Mouse (Mus musculus) hindlimb bud, embryonic 11.5 days (tissue): ENCODE measurements around the gene Ly6g5b.
A peak's percentile ranks its signal among the peaks of the same experiment; 100 is the strongest.

Source experiments
- DNase-seq: peaks from one replicate; pipeline ENCODE4 v3.0.0-alpha.2; 2012; ENCODE audit warnings: low read depth, low spot score; ENCODE audit errors: extremely low spot score

The Ly6g5b gene

DNA sequence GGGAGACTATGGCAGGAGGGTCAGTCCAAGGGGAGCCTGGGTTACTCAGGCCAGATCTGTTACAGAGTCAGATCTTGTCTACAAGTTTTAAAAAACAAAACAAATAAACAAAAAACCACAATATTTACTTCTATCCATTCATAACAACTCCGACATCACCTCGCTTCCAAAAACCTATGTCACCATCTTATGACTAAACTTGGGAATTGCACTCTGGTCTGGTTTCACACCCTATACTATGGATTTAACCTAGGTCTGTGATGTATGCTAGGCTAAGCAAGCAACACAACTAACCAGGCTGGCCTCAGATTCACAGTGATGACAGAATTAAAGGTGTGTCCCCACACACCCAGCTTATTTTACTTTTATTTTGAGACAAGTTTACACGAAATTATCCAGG lies 8.7 kb downstream of the Ly6g5b start:
- DNase-seq = no peak

DNA sequence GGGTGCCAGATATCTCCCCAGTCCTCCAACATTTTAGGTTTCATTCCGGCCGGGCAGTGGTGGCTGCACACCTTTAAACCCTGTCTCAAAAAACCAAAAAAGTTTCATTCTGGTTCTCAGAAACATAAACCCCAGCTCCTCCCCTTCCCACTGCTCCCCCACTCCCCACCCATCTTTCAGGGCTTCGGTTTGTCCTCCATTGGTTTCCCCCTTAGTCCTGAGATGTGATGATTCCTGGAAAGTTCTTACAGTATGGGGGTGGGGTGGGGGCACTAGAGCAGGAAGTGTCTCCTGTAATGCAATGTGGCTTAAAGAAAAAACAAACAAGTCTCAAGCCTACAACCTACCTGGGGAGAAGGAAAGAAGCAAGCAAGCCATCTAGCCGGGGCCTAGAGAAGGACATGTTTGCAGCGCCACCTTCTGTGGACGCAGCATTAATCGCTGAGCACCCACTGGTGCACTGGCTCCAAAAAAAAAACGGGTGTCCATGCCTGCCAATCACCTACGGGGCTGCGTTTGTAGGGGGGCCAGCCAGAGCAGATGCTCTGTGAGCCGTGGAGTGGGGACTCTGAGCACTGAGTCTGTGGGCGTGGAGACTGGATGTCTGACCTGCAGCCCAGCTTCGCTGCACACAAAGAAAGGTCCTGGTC lies 9.4 kb downstream of the Ly6g5b start:
- no peak for DNase-seq

DNA sequence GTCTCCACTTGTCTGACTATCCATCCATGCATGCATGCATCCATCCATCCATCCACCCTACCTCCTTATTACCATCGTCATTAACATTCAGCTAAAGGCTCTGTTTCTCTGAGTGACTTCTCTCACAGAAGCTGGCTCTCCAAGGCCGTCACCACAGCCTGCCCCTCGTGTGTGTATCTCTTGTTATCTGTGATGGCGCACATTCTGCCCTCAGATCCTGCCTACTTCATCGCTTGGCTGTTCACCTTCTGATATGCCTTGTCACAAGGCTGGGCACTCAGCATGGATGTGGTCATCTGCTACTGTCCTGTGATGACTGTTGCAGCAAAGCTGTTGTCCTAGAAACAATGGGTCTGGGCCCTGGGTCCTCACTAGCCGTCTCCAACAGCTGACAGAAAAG lies 10.5 kb downstream of the Ly6g5b start:
- DNase-seq = no peak

DNA sequence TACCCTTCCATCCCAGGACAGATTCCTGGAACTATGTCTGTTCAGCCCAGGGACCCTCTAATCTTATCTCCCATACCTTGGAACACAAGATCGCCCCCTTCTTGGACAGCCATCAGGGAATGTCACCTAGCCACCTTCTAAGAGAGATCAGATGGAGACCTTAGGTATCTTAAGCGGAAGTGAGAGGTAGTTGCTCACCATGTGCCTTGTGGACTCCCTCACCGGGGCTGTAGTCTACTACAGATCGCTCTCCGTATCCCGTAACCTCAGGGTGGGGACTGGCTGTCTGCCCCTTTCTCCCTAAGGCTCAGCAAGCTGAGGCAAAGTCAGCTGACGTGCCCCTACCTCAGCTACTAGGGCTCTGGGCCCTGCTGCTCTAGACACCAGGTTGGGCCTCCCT lies 11.1 kb downstream of the Ly6g5b start:
- no peak for DNase-seq

DNA sequence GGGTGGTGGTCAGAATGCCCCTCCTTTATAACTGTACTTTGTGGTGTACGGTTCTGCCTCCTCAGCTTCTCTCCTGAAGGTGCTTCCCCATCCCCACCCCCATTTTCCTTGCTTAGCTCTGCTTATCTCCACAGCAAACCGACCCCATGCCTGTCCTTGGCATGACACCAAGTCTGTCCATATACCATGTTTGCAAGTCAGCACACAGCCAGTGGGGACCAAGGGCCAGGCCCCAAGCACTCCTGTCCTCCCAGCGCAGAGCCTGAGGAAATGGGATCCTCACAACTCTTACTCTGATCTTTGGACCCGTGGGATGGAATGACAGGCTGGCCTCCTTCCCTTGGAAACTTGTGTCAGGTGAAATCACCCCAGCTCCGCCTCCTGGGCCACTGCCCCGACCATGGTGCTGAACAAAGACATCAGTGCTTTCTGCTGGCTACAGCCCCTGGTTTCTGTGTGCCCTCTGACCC lies 12.0 kb downstream of the Ly6g5b start:
- DNase-seq = no peak

DNA sequence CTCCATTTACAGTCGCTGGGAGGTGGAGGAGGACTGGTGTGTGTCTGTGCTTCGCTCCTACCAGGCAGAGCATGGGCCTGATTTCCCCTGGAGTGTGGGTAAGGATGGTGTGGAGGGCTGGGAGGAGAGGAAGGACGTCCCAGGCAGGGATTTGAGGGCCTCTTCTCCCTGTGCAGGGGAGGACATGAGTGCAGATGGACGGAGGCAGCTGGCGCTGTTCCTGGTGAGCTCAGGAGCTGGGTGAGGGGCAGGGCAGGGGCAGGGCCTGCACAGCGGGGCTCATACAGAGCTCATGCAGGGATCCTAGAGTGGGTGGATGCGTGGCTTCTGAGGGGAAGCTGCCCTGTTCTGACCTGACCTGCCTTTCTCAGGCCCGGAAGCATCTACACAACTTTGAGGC lies 12.9 kb downstream of the Ly6g5b start:
- DNase-seq = no peak

DNA sequence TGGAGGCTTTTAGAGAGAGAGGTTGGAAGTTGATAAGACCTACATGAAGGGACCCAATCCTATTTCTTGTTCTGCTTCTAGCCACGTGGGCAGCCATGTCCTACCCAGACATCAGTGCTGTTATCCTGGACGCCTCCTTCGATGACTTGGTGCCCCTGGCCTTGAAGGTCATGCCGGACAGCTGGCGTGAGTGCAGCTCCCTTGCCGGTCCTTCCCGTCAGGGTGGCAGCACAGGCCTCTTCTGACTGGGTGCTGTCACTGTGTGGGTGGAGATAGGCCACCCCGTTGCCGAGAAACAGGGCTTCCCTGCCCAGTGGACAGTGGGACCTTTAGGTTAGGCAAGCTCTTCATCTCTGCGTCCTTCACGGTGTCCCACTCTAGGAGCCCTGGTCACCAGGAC lies 14.1 kb downstream of the Ly6g5b start:
- DNase-seq = no peak

DNA sequence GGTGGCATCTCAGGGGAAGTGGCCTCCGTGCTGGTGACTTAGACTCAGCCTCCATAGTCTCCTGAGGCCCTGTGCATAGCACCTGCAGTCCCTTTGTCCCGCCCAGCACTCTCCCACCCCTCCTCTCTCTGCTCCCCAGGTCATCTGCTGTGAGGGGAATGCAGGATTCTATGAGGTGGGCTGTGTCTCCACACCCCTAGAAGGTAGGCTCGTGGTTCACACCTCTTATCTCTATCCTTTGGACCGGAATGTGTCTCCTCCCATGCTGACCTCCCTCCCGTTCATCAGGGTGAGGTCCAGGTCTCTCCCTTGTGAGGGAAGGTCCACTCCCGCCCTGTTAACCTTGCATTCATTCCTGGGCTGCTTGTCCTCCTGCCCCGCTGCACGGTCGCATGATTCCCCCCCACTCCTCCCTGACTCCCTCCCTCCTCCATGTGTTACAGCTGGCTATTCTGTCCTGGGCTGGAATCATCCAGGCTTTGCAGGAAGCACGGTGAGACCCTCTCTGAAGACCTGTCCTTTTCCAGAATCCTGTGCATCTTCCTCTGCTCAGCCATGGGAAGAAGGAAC lies 14.9 kb downstream of the Ly6g5b start:
- DNase-seq = no peak

DNA sequence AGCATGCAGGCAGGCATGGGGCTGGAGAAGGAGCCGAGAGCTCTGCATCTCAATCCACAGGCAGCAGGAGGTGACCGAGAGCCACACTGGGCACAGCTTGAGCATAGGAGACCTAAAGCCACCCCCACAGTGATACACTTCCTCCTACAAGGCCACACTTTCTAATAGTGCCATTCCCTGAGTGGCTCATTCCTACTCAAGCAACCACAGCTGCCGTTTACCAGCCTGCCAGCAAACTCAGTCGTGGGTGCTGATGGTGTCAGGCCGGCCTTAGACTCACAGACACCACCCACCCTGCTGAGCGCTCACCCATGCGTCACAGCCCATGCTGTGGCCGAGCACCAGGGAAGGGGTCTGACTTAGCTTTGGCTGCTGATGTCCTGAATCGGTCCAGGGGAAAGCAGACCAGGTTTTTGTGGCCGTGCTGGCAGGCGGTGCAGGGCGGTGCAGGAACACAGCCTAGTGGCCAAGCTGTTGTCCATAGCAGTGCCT lies 18.0 kb downstream of the Ly6g5b start:
- no peak for DNase-seq

DNA sequence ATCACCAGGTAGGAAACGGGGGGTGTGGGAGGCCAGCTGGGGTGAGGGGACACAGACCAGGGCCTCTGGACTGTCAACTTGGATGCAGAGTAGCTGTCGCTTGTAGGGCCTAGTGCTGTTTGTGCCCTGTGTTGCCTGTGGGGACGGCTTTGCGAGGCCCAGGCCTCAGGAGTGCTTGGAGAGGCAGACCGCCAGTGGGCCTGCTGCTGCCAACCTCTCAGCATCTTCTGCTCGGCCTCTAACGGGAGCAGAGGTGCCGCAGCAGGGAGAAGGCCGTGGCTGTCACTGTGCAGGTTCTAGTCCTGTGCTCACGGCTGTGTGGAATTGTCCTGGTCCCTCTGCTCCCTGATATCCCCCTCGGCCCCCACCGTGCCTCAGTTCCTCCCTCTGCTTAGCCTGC lies 18.6 kb downstream of the Ly6g5b start:
- DNase-seq = no peak

DNA sequence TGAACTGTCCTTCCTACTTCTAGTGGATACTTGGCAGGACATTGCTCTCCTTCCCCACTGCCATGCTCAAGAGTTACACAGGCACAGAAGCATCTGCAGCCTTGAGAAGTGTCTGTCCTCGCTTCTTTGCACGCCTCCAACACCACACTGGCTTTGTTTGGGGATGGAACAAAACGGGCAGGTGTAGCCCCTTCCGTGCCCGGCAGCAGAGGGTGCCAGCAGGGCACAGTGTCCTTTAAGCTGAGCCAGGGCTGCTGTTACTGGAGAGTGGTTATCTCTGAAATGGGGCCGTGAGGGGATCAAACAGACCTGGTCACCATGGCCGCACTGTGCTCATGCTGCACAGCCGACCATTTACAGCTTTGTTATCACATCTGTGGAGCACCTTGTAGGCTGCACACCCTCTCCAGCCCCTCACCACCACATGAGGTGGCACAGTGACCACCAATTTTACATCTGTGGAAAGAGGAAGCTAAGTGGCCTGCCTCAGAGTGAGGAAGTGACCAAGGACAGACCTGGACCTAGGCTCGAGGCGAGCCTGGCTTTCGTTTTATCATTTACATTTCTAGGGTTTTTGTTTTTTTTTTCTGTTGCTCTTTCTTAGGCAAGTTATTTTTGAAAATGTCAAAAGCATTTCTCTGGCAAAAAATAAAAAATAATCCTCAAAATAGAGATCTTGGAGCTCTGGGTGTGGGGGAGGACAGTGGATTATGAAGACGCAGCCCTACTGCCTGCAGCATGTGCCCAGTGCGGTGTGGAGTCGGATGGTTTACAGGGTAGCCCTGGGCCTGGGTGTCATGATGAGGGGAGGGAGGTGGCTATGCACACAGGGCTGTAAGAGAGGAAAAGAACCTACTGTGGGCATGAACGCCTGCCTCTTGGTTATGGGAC lies 20.5 kb downstream of the Ly6g5b start:
- no peak for DNase-seq

DNA sequence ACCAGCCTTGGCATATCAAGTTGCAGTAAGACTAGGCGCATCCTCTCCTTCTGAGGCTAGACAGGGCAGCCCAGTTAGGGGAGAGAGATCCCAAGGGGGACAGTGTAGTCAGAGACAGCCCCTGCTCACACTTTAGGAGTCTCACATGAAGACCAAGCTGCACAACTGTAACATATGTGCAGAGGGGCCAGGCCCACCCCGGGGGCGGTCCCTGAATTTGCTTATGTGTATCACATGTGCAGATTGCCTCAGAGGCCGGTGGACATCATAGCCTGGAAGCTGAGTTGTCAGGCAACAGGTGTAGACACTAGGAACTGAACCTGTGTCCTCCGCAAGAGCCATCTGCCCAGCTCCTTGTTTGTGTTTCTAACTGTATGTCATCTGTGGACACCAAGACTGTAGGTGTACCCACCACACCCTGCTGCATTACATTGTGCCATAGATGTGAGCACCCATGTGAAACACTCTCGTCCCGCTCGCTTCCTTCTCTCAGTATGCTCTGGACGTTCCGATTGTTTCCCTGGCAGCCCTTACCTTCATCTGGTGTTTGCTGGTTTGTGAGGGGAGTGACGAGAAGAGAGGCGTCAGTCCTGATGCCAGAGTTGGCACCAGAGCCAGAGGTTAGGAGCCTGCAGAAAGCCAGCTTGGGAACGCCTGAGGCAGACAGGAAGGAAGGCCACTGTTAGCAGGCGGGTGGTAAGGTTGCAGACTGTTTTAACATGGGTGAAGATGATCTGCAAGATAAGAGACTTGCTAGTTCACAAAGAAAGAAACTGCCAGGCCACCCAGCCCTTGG lies 22.6 kb downstream of the Ly6g5b start:
- DNase-seq = no peak

DNA sequence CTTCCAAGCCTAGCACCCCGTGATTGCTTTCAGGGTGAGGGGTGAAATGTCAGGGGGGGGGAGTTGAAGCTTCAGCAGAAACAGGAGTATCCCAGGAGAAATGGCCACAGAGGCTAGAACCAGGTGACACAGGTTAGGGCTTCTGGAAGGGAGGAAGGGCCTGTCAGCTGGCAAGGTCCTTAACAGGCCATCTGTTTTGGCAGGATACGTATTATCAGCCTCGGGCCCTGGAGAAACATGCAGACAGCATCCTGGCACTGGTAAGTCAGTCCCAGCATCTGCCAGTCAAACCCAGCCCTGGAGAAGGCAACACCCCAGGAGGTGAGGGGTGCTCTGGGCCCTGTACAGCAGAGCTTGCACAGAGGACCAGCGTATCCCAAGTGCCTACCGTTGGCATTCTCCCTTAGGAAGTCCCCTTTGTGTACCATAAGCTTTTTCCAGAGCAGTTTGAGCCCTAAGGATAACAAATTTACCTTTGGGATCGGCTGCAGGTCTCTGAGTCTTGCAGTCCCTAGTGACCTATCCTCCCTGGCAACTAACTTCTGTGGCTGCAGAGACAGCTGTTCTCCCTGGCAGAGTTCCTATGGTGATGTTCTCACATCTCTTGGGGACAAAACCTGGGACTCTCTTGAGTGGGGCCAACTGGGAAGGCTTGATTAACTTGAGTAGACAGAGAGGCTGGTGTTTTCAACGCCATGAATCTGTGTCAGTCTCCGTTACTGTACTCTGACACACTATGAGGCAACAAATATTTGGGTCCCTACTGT lies 24.9 kb downstream of the Ly6g5b start:
- DNase-seq = no peak

DNA sequence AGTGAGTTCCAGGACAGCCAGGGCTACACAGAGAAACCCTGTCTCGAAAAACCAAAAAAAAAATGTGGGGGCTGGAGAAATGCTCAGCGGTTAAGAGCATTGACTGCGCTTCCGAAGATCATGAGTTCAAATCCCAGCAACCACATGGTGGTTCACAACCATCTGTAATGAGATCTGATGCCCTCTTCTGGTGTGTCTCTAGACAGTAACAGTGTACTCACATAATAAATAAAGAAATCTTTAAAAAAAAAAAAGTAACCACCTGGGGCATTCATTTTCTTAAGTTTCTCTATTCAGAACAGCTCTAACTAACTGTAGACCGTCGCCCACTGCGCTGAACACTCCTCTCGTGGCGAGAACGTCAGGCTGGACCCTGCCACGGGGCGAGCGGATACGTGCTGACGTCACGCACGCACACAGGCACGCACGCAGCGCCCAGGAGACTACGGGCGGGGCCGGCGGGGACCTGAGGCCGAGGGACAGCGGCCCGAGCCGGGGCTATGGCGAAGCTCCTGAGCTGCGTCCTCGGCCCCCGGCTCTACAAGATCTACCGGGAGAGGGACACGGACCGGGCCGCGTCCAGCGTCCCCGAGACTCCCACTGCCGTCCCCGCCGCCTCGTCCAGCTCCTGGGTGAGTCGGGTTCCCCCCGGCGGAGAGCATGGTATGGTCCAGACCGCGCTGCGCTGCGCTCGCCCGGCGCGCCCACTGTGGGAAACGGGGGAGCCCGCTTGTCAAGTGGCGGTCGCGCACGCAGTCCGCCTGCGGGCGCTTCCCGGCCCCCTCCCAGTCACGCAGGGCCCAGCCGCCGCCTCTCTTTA lies 26.2 kb downstream of the Ly6g5b start, which contains the start of gene Abhd16a:
Gene Abhd16a, plus strand, starts transcription at position 439 of the 820 bp plus-strand sequence.
- peak; percentile 60 for DNase-seq

DNA sequence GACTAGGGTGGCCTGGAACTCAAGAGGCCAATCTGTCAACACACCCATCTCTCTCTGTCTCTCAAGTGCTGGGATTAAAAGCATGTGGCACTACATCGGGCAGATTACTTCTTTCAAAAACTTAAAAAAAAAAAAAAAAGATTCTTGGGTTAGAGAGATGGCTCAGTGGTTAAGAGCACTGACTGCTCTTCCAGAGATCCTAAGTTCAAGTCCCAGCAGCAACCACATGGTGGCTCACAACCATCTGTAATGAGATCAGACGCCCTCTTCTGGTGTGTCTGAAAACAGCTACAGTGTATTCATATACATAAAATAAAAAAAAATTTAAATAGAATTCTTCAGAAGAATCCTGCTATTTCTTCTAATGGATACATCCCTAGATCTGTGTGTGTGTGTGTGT lies 27.1 kb downstream of the Ly6g5b start:
- no peak for DNase-seq

DNA sequence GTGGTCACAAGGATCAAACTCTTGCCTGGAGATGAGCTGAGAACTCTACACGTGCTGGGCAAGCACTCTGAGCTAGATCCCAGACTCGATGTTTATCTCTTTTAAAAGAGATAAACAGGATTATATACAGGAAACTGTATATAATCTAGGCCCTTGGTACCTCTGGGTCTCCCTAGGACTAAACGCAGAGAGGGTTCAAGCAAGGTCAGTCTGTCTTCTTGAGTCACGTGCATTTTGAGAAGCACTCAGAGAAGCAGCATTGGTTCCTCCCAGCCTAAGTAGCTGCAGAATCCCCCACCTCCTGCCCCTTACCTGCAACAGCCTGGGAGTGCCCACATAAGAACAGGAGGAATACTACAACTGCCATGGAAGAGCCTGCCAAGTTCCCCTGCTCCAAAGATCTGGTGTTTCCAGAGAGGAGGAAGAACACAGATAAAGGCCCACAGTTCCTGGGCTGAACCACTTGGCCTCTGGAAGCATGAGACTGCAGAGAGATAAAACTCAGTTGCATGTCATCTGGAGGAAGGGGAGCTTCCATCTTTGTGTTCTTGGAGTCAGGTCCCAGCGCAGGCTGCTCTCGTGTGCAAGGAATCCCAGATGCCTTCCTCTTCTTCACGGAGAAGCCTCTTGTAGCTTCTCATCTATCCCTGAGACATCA lies 29.9 kb downstream of the Ly6g5b start, which contains the start of gene Ly6g6f:
Gene Ly6g6f, minus strand, starts transcription at position 403 of the 658 bp plus-strand sequence.
- no peak for DNase-seq

DNA sequence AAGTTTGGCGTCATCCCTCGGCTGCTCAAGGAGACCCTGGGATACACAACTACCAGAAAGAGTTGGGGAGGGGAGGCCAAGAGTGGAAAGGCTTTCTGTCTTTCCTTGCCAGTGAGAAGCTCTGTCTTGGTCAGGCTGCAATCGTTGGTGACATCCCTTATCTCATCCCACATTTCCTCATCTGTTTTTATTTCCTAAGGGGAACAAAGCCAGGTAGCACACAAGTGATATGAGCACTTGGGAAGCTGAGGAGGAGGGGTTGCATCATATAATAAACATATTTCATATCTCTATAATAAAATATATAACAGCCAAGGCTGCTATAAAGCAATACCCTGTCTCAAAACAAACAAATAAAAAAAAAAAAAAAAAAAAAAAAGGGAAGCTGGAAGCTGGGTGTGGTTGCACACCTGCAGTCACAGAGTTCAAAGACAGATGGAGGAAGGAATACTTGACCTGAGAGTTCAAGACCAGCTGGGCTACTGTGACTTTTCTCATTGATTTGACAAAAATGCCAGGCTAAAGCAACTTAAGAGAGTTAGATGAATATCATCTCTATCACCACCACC lies 31.2 kb downstream of the Ly6g5b start:
- no peak for DNase-seq

DNA sequence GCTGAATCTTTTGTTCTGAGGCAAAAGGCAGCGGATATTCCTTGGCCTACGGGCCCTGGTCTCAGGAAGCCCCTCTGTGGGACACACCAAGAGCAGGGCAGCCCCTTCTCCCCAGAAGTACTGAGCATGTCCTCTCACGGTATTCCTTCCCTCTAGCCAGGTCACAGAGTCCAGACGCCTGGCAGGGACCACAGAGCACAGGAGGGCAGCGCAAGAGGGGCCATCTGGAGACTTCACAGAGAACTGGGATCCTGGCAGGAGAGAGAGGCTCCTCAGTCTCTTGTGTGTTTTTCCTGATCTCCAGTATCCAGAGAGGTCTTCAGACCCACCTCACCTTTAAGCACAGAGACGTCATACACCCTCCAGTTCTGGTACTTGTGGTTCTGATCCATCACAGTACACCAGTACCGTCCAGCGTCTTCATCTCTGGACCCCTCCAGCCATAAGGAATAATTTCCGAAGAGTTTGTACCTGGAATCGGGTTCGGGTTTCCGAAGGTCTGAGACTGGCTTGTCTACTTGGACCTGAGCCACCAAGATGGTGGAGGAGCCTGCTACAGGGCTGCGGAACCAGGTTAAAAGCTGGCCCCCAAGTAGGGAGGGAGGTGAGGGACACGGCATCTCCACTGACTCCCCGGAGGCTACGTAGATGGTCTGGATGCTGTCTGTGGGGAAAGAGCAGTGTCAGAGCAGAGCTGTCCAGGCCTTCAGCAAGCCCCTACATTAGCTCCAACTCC lies 32.2 kb downstream of the Ly6g5b start:
- DNase-seq = no peak
